Mouse (Mus musculus) v-Abl transformed pro-B cells (cell line): ENCODE measurements around the gene Ide.

Experiments used
- in situ Hi-C, 2 experiments: fragments of 400-800 bp; cut with MboI; formaldehyde crosslinking; loops; one replicate each; pipeline ENCODE4 v1.15.1; 2025; ENCODE audit not compliant: unreplicated experiment in 2 of 2

The Ide gene

GRCm38 (mm10) chr19:37225197-37225862 is 112.3 kb downstream of the Ide start:
- in situ Hi-C loops, result no loop called here
